Mouse (Mus musculus) kidney, adult 9 months (tissue): ENCODE results near the gene Cfap52.

Experiments used
- DNase-seq: peaks from one replicate; pipeline ENCODE4 v3.0.0; 2022

Gene Cfap52

DNA sequence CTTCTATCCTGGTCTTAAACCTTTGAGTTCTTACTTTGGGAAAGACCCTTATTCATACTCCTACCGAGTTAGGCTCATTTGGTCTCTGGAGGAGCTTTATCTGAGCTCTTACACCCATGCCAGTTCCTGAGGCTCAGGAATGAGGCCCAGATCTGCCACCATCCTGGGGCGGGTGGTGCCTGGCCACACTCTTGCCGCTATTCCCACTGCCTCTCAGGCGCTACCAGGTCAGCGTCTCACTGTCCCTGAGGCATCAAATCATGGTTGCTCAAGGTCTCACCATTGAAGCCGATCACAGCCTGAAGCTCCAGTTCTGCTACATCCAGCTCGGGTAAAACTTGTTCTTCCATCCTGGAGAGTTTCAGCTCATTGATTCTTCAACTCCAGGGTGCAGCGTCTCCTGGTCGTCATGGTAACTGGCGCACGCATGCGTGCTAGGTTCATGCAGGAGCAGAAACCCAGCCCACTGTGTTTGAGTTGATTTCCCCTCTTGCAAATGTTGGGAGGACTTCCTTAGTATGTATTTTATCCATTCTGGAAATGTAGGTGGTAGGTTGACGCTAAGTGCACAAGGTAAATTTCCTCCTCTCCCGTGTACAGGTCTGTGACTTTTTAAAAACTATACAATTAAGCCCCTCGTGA is at the start of gene Cfap52:
Gene Cfap52, minus strand, starts transcription at position 410 of the 642 bp plus-strand sequence.
- peak; percentile 93 for DNase-seq

DNA sequence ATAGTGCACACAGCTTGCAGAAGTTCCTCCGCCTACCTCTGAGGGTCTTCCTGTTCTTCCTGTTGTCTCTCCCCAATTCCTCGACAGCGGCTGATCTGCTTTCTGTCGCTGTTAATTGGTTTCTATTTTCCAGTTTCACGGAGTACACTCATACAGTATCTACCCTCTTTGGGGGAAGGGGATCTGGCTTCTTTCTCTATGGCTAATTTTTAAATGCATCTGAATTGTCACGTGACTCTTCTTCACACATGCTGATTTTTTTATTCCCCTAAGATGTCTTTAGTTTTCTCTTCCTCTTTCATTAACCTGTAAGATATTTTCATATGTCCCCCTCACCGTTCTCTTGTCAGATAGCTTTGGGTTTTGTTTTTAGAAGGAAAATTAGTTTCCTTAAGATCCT is 46.8 kb upstream of the Cfap52 start:
- DNase-seq = no peak

DNA sequence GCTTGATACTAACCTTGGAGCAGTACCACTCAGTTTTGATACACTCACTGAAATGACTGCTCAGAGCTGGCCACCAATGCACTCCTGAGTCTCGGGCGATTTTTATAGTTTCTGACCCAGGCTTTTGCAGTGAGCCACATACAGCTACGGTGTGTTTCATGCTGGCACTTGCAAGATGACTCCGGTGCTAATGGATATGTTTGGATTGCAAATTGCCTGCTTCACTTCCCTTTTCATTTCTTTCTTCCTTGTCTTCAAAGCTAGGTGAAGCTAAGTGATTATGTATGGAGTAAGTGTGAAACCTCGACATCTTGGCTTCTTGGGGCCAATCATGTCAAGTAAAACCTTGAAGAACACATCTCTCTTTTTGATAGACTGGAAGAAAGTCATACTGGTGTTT is 43.9 kb upstream of the Cfap52 start:
- no peak for DNase-seq

DNA sequence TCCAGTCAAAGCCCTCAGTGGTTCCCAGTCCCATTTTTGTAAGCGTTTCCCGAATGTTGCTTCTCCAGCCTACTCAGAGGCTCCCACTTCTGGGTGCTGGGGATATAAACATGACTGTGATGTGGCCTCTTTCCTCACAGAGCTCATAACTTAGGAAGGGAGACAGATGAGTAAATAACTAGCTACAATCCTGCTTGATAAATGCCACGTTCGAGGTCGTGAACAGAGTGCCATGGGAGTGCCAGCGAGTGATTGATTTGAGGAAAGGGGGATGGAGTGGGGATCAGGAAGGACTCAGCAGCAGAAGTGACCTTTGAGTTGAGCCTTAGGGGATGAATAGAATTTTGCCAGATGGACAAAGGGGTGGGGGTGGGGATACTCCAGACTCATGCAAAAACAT is 42.2 kb upstream of the Cfap52 start:
- DNase-seq = no peak

DNA sequence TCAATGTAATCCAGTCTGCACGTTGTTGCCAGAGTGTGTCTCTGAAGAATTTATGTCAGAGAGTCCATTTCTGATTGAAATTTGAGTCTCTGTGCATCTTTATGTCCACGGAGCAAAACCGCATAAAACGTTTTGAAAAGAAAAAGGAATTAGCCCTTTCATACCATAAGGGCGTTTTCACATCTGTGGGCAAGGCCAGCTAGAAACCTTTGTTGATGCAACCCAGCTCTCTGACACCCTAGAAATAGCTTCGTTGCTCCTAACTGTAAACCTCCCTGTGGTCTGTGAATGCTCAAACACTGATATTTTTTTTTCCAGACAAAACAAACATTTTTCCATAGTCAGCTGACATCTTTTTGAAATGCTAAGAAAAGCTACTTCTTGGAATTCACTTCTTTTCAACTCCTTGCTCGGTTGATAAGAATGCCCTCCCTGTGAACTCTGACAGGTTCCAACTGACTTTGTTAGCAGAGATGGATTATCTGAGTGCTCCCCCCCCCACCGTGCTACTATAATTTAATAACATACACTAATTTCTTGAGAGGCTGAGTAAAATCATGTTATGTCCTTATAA is 40.9 kb upstream of the Cfap52 start:
- no peak for DNase-seq

DNA sequence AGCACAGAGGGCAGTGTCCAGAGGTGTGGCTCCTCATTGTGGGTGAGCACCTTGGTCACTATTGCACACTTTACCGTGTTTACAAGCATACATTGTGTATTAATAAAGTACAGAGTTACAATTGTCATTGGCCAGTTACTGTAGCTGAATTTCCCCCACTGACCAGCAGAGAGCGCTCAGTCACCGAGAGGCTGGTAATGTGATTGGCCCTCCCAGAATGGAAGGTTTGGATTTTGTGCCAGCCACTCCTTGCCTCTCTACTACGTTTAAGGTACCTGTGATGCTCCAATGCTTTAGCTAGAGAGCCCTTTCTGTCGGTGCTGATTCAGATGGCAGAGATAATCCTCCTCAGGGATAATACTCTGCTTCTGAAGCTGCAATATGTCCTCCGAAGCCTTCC is 38.7 kb upstream of the Cfap52 start:
- DNase-seq = peak; percentile 66

DNA sequence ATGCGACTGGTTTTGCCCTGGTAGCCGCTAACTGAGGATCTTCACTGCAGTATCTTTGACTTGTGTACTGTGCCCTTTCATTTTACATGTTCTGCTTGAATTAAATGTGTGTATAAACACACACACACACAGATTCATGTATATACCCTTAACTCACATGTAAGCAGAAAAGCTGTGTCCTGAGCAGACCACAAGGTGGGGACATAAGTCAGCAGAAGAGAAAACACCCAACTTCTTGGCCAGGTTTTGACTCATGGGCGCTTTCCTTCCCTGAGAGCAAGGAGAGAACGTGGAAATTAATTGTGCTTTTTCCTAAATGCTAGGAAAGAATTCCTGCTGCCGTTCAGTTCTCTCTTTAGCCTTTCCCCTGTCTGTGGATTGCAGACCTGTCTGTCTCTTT is 34.2 kb upstream of the Cfap52 start:
- no peak for DNase-seq

DNA sequence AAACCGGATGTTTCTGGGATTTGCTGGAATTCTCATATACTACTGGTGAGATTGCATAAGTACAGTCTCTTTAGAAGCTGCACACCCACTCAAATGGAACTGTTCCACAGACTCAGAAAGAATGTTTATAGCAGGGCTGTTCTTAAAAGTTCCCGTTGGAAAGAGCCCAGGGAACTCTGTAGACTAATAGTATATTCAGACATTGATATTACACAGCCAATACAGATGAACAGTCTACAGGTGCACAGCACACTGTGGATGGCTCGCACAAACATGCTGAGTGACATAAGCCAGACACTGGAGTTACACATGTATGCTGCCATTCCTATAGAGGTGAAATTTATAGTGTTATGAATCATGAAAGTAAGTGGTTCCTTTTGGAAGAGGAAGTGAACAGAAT is 33.5 kb upstream of the Cfap52 start:
- no peak for DNase-seq

DNA sequence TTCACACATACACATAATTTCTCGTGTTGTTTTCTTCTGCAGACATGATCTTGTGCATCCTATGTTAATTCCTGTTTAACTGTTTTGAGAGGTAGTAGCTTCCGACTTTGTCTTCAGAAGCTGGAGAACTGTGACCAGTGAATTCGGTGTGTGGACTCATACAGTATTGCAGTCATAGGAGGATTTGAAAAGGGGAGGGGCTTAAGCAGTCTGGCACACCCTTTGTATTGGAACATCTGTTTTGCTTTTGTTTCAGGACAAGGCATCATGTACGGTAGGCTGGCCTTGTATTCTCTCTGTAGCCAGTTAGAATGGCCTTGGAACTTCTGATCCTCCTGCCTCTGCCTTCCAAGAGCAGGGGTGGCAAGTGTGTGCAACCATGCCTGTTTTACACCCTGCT is 30.5 kb upstream of the Cfap52 start:
- DNase-seq = no peak

DNA sequence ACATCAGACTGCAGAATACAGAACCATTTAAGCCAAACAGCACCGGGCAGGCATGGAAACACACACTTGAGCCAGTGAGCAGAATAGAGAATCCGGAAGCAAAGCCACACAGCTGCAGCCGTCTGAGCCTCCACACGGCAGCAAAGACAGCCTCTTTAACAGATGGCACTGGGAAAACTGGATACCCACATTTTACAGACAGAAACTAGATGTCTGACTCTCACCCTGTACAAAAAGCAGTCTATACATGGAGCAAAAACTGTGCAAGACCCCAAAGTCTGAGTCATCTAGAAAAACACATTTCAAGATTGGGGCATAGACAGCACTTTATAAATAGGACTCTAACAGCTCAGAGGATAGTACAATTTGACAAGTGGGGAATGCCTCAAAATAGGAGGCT is 25.8 kb upstream of the Cfap52 start:
- no peak for DNase-seq

DNA sequence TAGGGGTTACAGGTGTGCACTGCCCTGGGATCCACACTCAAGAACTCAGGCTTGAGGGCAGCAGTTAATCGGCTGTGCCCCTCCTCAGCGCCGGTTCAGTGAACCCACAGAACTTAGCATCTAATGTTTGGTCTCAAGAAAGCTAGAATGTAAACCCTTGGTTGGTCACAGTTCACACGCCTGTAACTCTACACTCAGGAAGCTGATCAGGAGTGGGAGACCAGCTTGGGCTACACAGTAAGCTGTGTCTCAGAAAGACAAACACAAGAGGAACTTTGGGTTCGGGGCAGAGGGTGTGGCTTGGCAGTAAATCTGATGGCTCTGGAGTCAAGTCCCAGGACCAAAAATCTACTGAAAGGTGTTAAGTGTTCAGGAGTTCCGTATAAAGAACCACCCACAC is 18.1 kb upstream of the Cfap52 start:
- no peak for DNase-seq

DNA sequence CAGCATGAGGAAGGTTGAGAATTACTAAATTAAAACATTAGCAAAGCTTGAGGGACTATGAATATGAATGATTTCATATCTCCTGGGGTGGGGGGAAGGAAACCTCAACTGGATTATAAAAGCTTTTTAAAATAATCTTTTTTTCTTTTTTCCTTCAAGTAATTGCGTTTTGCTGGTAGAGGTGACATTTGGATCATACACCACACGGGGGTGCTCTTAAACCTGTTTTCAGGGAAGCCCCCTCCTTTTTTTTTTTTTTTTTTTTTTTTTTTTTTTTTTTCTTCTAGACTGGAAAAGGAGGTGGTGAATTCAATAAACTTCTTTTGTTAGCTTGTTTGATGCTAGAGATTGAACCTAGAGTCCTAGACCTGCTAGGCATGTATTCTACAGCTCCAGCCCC is 9.8 kb upstream of the Cfap52 start:
- DNase-seq = no peak

DNA sequence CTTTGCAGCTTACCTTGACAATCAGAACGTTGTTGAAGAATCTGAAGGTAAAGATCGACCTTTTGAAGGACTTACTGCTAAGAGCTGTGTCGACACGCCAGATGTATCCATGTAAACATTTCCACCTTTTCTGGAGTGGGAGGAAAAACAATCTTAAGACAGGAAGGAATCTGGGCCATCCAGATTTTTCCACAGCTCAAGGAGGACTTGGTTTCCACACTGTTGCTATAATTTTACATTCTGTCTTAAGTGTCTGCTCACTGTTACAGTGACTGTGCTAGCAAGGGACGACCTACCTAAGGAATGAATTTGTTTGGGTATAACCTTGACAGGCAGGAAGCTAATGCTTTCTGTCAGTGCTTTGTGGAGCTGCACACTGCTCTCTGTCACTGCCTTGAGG is 7.8 kb upstream of the Cfap52 start:
- DNase-seq = no peak

DNA sequence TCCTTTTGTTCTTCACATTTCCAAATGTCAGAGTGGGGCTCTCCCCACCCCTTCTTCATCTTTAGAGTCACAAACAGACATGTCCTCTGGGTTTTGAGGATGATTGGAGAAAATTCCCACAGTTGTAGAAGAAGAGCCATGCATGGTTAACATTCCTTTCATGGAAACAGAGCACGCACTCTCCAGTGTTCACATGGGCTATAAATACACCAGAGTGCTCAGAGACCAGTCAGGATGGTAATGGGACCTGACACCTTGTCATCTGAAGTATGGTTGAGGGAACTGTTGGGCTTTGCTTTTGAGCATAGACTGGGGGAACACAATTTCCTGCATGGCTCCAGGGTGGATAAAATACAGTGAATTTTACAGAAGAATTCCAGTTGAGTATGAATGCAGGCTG is 7.2 kb upstream of the Cfap52 start:
- DNase-seq = no peak

DNA sequence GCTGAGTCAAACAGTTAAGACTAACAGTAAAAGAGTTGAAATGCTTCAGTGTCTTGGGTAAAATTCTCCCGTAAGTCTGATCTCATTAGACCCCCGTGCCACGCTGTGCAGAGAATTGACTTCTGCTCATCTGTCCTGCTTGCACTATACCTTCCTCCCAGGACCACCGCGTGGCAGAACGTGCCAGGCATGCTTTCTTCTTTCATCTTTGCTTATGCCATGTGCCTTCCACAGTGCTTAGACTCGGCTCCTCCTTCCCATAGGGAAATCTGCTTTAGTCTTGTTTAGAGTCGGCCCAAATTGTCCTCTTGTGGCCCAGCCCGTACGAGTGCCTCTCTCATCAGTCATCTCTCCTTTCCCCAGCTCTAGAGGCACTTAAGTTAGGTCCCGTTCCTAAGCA is 2.4 kb upstream of the Cfap52 start:
- no peak for DNase-seq

DNA sequence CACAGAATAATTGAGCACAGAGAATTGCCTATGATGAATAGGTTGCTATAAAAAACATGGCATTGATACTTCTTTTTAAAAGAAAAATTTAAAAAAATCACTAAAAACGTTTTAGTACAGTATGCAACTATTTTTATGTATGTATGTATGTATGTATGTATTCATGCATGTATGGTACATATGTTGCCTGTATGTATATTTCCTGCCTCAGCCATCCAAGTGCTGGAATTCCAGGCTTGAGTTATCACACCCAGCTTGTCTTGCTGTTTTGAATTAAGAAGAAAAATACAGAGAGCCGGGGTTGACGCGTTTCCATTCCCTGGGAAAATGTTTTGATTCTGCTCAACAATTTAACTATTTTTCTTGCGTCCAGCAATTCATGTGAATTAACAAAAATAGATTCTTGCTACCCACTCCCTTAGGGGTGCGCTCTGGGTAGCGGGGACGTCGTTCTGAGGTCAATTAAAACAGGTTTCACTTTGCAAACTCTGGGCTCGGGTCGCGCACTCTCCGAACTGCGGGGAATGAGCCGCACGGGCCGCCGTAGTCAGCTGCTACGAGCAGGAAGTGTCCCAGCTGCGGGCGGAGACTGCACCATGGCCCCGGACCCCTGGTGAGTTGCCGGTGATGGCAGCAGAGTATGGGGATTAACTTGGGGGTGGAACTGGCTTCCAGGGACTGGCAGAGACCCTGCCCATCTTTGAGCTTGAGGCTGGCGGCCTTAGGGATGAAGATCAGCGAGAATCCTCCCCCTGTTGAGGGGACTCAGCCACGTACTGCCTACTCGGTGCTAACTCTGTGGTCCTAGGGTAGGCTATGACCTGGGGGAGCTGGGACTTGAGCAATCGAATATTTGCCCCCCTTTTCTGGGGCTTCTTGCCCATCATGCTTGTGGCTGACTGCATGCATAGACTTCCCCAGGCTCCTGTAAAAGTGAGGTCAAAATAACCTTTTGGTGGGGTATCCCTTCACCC is 741 bp upstream of the Cfap52 start, which contains the start of gene Stx8:
Gene Stx8, plus strand, starts transcription at position 289 of the 974 bp plus-strand sequence.
- peak; percentile 93 for DNase-seq

DNA sequence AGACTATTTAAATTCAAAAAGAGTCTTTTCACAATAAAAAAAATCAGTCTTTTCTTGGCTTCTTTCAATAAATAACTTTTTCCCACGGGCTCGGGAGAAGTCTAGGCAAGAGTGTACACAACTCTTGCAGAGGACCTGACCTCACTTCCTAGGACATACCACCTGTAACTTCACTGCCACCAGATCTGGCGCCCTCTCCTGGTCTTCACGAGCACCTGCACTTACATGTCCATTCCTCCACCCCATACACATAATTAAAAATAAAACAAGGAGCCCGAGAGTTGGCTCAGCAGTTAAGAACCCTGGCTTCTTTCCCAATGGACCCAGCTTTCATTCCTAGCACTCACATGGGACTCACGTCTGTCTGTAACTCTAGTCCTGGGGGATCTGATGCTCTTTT is 1.3 kb downstream of the Cfap52 start:
- DNase-seq = no peak

DNA sequence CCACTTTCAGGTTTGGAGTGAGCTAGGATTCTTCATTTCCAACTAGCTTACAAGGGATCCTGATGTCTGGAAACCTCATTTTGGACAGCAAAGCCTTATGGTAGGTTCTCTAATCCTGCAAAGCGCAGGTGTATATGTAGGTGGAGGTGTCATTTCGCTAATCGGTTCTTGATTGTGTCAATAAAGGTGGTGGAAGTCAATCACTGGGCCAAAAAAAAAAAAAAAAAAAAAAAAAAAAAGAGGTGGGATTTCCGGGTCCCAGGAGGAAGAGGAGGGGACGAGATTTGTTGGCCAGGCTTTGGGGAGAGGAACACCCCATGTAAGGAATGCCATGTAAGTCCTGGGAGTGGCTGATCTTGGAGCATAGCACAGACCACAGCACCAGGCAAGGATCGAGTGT is 11.0 kb downstream of the Cfap52 start:
- DNase-seq = no peak

DNA sequence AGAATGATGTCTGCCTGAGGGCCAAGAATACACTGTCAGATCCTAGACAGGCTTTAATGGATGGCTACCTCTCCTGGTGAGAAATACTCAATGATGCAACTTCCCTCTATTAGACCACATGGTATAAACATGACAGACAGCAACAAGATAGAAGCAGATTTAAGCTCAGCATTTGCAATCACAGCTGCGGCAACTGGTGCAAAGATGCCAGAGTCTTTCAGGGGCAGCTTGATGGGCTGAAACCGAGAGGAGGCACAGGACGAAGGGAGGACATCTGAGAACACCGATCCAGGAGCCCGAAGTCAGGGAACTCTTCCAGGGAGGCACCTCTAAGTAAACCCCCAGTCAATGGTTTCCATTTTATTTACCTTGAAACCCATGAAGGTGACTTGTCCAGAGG is 11.8 kb downstream of the Cfap52 start:
- DNase-seq = no peak

DNA sequence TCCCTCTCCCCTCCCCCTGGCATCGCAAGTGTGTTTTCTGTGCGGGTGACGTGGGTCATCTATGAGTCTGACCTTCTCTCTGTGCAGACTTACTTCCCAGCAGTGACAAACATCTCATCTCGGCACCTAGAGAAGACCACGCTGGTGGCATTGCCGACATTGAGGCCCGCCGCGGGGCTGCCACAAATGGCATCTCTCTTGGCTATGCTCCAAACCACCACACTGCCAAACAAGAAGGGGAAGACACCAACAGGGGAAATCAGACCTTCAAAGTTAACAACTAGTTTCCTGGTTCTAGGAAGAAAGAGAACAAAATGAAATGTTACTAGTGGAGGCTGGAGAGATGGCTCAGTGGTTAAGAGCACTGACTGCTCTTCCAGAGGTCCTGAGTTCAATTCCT is 16.0 kb downstream of the Cfap52 start:
- no peak for DNase-seq

DNA sequence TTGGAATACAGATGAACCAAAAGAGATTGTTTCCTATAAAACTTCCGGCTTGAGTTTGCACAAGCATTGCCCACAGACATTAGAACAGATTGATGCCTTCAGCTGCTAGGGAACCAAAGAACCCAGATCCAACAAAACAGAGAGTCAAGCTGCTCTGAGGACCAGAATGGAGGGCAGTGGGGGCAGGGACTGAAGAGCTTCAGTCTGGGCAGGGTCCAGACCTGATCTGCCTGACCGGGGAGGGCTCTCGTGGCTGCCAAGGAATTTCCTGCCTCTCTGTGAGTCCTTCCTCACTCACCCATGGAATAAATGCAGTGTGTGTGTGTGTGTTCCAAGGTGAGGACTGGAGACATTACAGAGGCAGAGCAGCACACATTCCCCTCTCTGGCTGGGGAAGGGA is 17.2 kb downstream of the Cfap52 start:
- DNase-seq = peak; percentile 45

DNA sequence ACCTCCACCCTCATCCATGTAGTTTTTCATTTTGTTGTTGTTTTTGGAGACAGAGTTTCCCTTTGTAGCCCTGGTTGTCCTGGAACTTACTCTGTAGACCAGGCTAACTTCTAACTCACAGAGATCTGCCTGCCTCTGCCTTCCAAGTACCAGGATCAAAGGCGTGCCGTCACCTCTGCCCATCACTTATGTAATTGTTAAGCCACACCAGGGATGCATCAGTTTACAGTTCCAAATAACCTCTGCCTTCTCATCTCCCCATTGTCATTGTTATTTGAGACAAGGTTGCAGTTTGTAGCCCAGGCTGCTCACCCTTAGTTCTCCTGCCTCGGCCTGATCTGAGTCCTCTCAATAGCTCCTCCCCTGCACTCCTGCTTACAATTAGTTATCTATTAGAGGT is 33.3 kb downstream of the Cfap52 start:
- no peak for DNase-seq

DNA sequence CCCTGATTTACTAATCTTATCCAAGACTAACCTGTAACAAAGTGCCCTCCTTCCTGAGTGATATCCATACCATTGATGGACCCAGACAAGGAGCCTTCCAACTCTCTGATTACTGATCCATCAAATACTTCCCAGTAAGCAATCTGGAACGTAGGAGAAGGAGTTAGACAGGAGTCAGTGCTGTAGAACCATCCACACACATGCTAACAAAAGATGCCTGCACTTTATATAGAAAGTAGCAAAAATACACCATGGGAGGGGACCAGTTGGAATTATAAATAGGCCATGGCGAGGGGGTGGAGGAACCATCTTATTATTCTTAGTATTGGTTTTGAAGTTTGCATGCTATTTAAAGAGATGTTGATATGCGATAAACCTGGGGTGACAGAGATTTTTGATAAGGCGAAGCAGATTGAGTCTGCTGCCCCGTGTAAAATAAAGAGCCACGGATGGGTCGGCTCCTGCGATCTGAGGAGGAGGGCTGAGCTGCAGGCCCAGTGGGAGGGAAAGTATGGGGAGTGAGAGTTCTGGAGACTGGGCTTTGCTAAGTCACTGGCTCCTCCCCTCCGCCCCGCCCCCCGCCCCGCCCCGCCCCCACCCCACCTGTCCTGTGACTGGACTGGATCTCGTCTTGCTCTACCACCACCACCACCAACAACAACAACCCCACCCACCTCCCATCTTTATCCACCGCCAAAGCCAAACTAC is 38.9 kb downstream of the Cfap52 start:
- DNase-seq = no peak
